Mouse (Mus musculus) right cerebral cortex, adult 2 months (tissue): ENCODE measurements around the gene Nova1.

ENCODE experiments used
- DNase-seq, 2 experiments: peaks; one replicate each; pipeline ENCODE4 v3.0.0; 2021 to 2022; ENCODE audit warnings: low spot score in 2 of 2

Nova1 gene

GRCm38 (mm10) chr12:46676341-46676740 is 142.4 kb downstream of the Nova1 start:
- no peak for DNase-seq

- DNase-seq, result no peak
These were observed 152.0 kb downstream of the Nova1 start for GRCm38 (mm10) chr12:46666706-46667105.

DNA sequence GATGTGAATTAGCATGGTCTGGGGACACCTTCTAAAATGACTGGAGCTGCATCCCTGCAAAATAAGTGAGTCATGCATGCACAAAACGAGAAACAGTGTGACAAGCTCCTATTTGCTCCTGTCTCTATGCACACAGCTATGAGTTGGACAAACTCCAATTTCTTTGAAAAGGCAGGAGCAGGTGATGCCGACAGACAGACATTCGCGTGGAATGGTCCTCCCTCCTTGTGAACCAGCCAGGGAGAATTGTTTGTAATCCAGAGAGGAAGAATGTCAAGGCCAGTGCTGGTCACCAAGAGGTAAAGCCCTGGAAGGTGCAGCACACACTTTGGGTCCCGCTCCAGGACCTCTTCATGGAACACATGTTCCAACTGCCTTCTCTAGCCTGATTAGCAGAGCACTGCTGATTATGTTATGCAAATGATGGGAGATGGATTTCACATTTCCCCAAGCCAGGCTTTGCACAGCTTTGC is 172.6 kb downstream of the Nova1 start:
- DNase-seq, result peak; percentile 11 to 34

GRCm38 (mm10) chr12:46645365-46645962 is 173.3 kb downstream of the Nova1 start:
- DNase-seq, result no peak
